Mouse (Mus musculus): Measurements from ENCODE around the gene Mrps11. TPM values are rescaled to one million over a fixed set of nuclear protein-coding genes. Genes with fewer than 3 reads are reported as not detected.

Gene Mrps11
- polyA plus RNA-seq, 1 experiment: 95.6 TPM

DNA sequence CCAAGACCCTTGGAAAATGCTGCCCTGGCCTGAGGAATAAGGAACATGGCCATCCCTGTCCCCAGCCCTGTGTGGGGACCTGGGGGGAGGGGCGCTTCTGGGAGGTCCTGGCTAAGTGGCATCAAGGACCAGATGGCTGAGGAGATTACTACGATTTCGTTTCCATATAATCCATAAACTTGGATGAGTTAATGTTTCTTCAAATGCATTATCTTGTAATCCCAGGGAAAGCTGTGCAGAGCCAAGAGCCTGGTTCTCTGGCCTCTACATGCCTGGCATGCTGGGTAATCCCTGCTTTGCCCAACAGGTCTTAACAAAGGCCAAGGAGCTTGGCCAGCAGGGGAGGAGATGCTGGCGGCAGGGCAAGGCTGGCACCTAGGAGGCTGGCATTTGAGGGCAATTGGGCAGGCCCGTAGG lies 17.7 kb upstream of the Mrps11 start:
- peaks cover 22% of the 10 kb centered on the region for H3K27me3 ChIP-seq (ENCODE audit: control insufficient read depth, insufficient read depth, insufficient read length)
- H3K4me3 ChIP-seq (ENCODE audit: insufficient read depth, poor library complexity, severe bottlenecking): no peak overlapping the region
- no peaks in the 10 kb centered on the region for H3K36me3 ChIP-seq (ENCODE audit: control insufficient read depth, insufficient read depth)
- TF ChIP-seq CTCF (IDR thresholded peaks at IDR 0.05; ENCODE audit: control insufficient read depth, insufficient read depth, insufficient read length): no peak
- no peak for TF ChIP-seq USF1 (IDR thresholded peaks at IDR 0.05; ENCODE audit: low read depth)
- no peak for TF ChIP-seq MAX (IDR thresholded peaks at IDR 0.05)
- TF ChIP-seq MYOG (IDR thresholded peaks at IDR 0.05; ENCODE audit: control insufficient read depth, extremely low read depth, insufficient read length): no peak
- H3K79me3 ChIP-seq (ENCODE audit: low read depth): no peaks in the 10 kb centered on the region
- no peak overlapping the region for H3ac ChIP-seq (ENCODE audit: control insufficient read depth, insufficient read length, low read depth)
- H3K79me2 ChIP-seq (ENCODE audit: control insufficient read depth, insufficient read depth): no peaks in the 10 kb centered on the region

DNA sequence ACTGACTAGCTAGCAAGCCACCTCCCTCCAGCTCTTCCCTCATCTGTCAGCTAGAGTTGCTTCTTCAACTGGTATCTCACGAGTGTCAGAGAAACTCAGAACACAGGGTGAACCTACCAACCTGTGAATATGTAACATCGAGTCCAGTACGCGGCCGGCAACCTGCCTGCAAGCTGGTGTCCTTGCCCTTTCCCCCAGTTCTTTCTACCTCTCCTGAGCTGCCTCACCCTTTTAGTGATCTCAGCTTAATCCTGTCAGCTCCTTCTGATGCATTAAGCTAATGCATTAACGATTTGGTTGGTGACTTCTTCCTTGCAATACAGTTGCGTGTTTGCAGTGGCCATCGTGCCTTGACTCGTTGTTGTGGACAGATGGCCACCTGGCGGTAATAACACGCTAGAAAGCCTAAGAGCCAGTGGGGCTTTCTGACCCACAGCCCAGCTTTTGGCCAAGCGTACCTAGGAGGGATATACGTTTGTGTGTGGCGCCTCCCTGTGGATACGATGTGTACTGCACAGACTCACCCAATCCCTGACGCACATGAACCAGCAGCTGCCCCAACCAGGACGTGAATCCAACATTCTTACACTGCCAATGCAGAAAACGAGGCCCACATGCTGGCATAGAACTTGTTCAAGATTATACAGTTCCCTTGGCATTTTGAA lies 16.8 kb upstream of the Mrps11 start:
- peaks cover 22% of the 10 kb centered on the region for H3K27me3 ChIP-seq (ENCODE audit: control insufficient read depth, insufficient read depth, insufficient read length)
- H3ac ChIP-seq (ENCODE audit: control insufficient read depth, insufficient read length, low read depth): no peak overlapping the region
- H3K4me3 ChIP-seq (ENCODE audit: insufficient read depth, poor library complexity, severe bottlenecking): no peak overlapping the region
- no peaks in the 10 kb centered on the region for H3K79me2 ChIP-seq (ENCODE audit: control insufficient read depth, insufficient read depth)
- TF ChIP-seq FOSL1 (IDR thresholded peaks at IDR 0.05; ENCODE audit: insufficient read depth, low read length, poor library complexity, severe bottlenecking): no peak
- peak; percentile 88 for TF ChIP-seq CTCF (IDR thresholded peaks at IDR 0.05; ENCODE audit: control insufficient read depth, insufficient read depth, insufficient read length)
- no peaks in the 10 kb centered on the region for H3K36me3 ChIP-seq (ENCODE audit: control insufficient read depth, insufficient read depth)
- no peaks in the 10 kb centered on the region for H3K79me3 ChIP-seq (ENCODE audit: low read depth)

DNA sequence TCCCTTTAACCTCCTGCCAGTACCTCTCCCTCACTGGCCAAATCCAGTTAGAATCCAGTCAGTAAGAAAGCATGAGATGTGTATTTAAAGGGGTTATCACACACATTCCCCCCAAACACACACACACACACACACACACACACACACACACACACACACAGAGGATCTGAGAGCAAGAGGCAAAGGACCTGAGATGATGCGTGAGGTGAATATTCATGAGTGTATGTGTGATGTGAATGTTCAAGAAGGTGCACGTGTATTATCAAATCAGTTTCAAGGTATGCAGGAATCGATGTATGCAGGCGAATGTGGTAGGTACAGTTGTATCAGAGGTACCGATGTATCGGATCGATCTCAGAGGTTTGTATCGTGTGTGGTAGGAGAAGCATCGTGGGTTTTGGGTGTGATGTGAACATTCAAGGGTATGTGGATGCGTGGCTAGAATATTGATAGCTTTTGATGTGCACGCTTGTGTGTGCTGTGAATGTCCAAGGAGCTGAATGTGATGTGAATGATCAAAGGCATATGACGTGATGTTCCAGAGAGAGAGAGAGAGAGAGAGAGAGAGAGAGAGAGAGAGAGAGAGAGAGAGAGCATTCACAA lies 14.9 kb upstream of the Mrps11 start:
- no peaks in the 10 kb centered on the region for H3K79me3 ChIP-seq (ENCODE audit: low read depth)
- no peaks in the 10 kb centered on the region for H3K36me3 ChIP-seq (ENCODE audit: control insufficient read depth, insufficient read depth)
- H3ac ChIP-seq (ENCODE audit: control insufficient read depth, insufficient read length, low read depth): no peak overlapping the region
- no peaks in the 10 kb centered on the region for H3K79me2 ChIP-seq (ENCODE audit: control insufficient read depth, insufficient read depth)
- TF ChIP-seq USF1 (IDR thresholded peaks at IDR 0.05; ENCODE audit: low read depth): no peak
- TF ChIP-seq MYOD1 (IDR thresholded peaks at IDR 0.05; ENCODE audit: control insufficient read depth, insufficient read length, low read depth): no peak
- TF ChIP-seq MAX (IDR thresholded peaks at IDR 0.05): no peak
- no peak for TF ChIP-seq FOSL1 (IDR thresholded peaks at IDR 0.05; ENCODE audit: insufficient read depth, low read length, poor library complexity, severe bottlenecking)
- TF ChIP-seq CTCF (IDR thresholded peaks at IDR 0.05; ENCODE audit: control insufficient read depth, insufficient read depth, insufficient read length): no peak
- TF ChIP-seq CEBPB (IDR thresholded peaks at IDR 0.05; ENCODE audit: low read depth): no peak
- TF ChIP-seq MYOG (IDR thresholded peaks at IDR 0.05; ENCODE audit: control insufficient read depth, extremely low read depth, insufficient read length): no peak
- peaks cover 22% of the 10 kb centered on the region for H3K27me3 ChIP-seq (ENCODE audit: control insufficient read depth, insufficient read depth, insufficient read length)
- H3K4me3 ChIP-seq (ENCODE audit: insufficient read depth, poor library complexity, severe bottlenecking): no peak overlapping the region

GRCm38 (mm10) chr7:78769075-78769652 lies 13.8 kb upstream of the Mrps11 start:
- H3K79me3 ChIP-seq (ENCODE audit: low read depth): no peaks in the 10 kb centered on the region
- no peak overlapping the region for H3ac ChIP-seq (ENCODE audit: control insufficient read depth, insufficient read length, low read depth)
- TF ChIP-seq USF1 (IDR thresholded peaks at IDR 0.05; ENCODE audit: low read depth): no peak
- no peak for TF ChIP-seq CTCF (IDR thresholded peaks at IDR 0.05; ENCODE audit: control insufficient read depth, insufficient read depth, insufficient read length)
- TF ChIP-seq FOSL1 (IDR thresholded peaks at IDR 0.05; ENCODE audit: insufficient read depth, low read length, poor library complexity, severe bottlenecking): no peak
- TF ChIP-seq MYOG (IDR thresholded peaks at IDR 0.05; ENCODE audit: control insufficient read depth, extremely low read depth, insufficient read length): no peak
- TF ChIP-seq MYOD1 (IDR thresholded peaks at IDR 0.05; ENCODE audit: control insufficient read depth, insufficient read length, low read depth): no peak
- TF ChIP-seq MAX (IDR thresholded peaks at IDR 0.05): no peak
- no peak for TF ChIP-seq CEBPB (IDR thresholded peaks at IDR 0.05; ENCODE audit: low read depth)
- H3K79me2 ChIP-seq (ENCODE audit: control insufficient read depth, insufficient read depth): no peaks in the 10 kb centered on the region
- H3K4me3 ChIP-seq (ENCODE audit: insufficient read depth, poor library complexity, severe bottlenecking): no peak overlapping the region
- peaks cover 22% of the 10 kb centered on the region for H3K27me3 ChIP-seq (ENCODE audit: control insufficient read depth, insufficient read depth, insufficient read length)
- peaks cover 4% of the 10 kb centered on the region for H3K36me3 ChIP-seq (ENCODE audit: control insufficient read depth, insufficient read depth)

DNA sequence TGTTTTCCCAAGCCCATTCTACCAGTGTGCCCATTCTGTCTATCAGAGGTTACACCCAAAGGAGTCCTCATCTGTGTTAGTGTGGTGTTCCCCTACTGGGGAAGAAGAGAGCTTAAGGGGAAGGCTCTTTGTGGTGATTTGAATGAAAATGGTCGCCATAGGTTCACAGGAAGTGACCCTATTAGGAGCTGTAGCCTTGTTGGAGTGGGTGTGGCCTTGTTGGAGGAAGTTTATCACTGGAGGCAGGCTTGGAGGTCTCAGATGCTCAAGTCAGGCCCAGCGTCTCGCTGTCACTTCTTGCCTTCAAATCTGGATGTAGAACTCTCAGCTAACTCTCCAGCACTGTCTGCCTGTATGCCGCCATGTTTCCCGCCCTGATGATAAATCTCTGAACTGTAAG lies 12.0 kb upstream of the Mrps11 start:
- Histone ChIP-seq H3K27me3 (ENCODE audit: control insufficient read depth, insufficient read depth, insufficient read length) (peaks cover 6% of the 10 kb centered on the region), H3K4me3 (ENCODE audit: insufficient read depth, poor library complexity, severe bottlenecking) (no peak overlapping the region), H3ac (ENCODE audit: control insufficient read depth, insufficient read length, low read depth) (no peak overlapping the region), H3K36me3 (ENCODE audit: control insufficient read depth, insufficient read depth) (peaks cover 13% of the 10 kb centered on the region), H3K79me2 (ENCODE audit: control insufficient read depth, insufficient read depth) (no peaks in the 10 kb centered on the region), H3K79me3 (ENCODE audit: low read depth) (no peaks in the 10 kb centered on the region)
- TF ChIP-seq CTCF (IDR thresholded peaks at IDR 0.05; ENCODE audit: control insufficient read depth, insufficient read depth, insufficient read length): no peak
- no peak for TF ChIP-seq USF1 (IDR thresholded peaks at IDR 0.05; ENCODE audit: low read depth)
- no peak for TF ChIP-seq MYOG (IDR thresholded peaks at IDR 0.05; ENCODE audit: control insufficient read depth, extremely low read depth, insufficient read length)
- no peak for TF ChIP-seq CEBPB (IDR thresholded peaks at IDR 0.05; ENCODE audit: low read depth)
- TF ChIP-seq MAX (IDR thresholded peaks at IDR 0.05): no peak
- TF ChIP-seq MYOD1 (IDR thresholded peaks at IDR 0.05; ENCODE audit: control insufficient read depth, insufficient read length, low read depth): no peak

DNA sequence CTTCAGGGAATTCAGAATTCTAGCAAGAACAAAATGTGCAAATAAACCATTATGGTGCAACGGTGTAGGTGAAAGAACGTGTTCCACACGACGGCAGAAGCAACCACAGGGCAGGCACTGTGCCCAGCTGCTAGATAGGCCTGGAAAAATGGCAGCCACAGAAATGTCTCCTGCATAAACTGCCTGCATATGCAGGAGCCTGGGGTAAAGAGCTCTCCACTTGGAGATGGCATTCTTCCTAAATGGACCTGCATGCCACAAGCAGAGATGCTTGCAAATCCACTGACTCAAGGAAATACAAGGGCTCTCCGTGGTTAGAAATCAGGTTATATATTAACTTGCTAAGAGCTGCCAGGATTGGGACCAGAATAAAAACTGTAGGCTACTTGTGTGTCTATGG lies 4.2 kb upstream of the Mrps11 start:
- Histone ChIP-seq H3K4me3 (ENCODE audit: insufficient read depth, poor library complexity, severe bottlenecking) (no peak overlapping the region), H3K27me3 (ENCODE audit: control insufficient read depth, insufficient read depth, insufficient read length) (no peaks in the 10 kb centered on the region), H3K79me3 (ENCODE audit: low read depth) (peaks cover 5% of the 10 kb centered on the region), H3K36me3 (ENCODE audit: control insufficient read depth, insufficient read depth) (peaks cover 34% of the 10 kb centered on the region), H3K79me2 (ENCODE audit: control insufficient read depth, insufficient read depth) (peaks cover 28% of the 10 kb centered on the region), H3ac (ENCODE audit: control insufficient read depth, insufficient read length, low read depth) (no peak overlapping the region)
- TF ChIP-seq MAX (IDR thresholded peaks at IDR 0.05) (no peak), CTCF (IDR thresholded peaks at IDR 0.05; ENCODE audit: control insufficient read depth, insufficient read depth, insufficient read length) (no peak), MYOG (IDR thresholded peaks at IDR 0.05; ENCODE audit: control insufficient read depth, extremely low read depth, insufficient read length) (no peak), USF1 (IDR thresholded peaks at IDR 0.05; ENCODE audit: low read depth) (no peak), MYOD1 (IDR thresholded peaks at IDR 0.05; ENCODE audit: control insufficient read depth, insufficient read length, low read depth) (no peak), FOSL1 (IDR thresholded peaks at IDR 0.05; ENCODE audit: insufficient read depth, low read length, poor library complexity, severe bottlenecking) (no peak), CEBPB (IDR thresholded peaks at IDR 0.05; ENCODE audit: low read depth) (no peak)
